Mouse (Mus musculus) layer of hippocampus, adult 9-11 months (tissue): ENCODE results near the gene Brdt.
A peak's percentile ranks its signal among the peaks of the same experiment; 100 is the strongest.

Experiments
- DNase-seq: peaks from one replicate; pipeline ENCODE4 v3.0.0; 2022

Gene Brdt

DNA sequence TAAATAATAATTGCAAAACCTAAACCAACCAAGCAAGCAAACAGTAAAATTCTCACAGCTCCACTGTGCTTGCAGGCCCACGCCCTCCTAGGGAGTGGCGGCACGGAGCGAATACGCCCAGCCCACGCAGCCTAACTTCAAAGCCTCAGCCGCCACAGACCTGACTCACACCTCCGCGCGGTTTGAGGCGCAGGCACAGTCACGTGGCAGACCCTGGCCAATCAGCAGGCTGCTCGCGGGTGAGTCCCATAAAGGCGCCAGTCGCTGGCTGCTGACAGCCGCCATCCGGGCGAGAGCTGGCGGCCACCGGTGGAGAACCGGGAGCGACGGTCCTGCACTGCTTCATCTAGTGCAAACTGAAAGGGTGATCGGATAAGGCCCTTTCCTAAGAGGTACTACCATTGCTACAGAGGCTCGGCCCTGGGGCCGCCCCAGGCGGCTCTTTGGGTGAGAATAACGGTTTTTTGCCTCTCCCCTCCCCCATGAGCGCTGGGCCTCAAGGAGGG is at the start of gene Brdt:
Gene Brdt (plus strand): TSS at position 244 of the 506 bp plus-strand sequence.
- no peak for DNase-seq

DNA sequence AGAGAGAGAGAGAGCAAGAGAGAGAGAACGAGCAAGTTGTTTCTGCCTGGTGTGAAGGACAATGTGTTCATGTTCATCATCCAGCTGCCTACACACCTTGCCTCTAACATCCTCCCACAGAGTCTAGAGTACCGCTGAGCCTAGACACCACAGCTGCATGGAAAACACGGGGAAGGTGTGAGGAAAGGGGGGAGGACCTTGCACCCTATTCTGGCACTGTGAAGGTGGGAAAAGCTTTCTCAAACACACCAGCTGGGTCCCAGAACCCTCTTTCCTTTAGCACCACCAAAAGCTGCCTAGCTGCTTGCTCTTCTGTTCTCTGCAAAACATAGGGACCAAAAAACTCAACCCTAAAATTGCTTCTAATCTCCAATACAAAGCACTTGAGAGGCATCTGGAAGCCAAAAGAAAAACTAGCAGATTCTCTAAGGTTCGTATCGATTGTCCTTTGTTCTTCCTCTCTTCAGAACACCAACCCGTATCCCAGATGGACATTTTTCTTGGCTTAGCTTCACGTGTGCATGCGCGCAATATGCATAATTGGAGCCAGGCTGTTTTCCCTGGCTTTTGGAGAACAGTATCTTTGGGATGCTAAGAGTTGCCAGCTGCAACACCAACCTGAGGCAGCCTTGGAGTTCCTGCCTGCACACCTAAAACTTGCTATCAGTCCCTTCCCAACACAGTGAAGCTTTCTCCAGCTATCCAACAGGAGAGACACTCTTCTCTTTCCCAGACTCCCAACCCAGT is 48.2 kb upstream of the Brdt start:
- peak; percentile 37 for DNase-seq

- DNase-seq, result no peak
Observed at GRCm38 (mm10) chr5:107283935-107284524, 46.9 kb upstream of the Brdt start.

DNA sequence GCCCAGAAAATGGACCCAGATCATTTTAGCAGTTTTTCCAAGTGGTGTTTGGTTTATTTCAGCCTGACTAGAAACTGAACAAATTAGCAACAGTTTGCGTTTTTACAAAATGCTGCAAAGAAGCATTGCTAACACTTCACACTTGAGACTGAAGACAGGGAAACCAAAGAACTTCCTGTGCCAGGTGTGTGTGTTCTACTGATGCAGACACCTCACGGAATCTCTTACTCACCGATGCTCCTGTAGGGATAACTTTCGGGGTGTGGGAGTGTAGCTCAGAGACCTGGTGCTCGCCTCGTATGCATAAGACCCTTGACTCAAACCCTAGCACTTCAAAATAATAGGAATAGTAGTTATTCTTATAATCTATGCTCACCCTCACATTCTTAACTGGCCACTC is 45.4 kb upstream of the Brdt start:
- DNase-seq, result no peak

DNA sequence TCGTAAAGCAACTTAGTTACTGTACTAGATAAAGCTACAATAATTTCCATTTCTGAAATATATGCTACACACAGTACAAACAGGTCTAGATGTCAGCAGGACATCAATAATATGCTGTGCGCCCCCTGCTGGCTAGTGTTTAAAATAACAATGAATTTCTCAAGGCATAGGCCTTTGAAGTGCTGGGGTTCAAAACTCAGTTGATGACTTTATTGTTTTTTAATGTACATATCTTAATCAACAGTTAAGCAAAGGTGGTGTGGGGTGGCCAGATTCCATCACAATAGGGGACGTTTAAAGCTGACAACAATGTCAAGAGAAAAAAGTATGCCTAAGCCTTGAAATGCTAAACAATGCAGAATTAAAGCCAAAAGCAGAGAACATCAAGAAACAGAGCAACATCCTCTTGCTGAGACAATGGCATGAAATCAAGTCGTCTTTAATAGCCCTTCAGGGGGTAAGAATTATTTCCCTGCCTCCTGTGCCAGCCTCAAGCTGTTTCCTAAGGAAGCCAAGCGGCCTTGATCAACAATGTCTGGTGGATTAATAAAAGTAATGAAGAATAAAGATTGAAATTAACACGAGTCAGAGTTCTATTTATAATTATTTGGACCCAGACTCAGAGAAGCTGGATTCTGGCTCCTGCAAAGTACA is 43.6 kb upstream of the Brdt start:
- no peak for DNase-seq

DNA sequence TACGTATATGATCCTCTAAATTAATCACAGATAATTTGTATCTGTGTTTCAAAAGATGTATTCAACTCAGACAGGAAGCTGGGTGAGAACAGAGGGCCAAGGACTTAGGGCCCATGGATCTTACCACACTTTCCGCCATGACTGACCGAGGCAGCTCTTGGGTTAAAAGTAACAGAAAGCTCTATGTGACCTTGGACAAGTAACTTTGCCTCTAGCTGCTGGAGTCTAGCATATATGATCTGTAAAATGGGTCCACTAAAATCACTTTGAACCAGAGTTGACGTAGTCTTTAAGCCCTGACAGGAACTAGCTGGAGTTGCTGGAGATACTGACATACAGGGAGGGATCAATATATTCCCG is 43.1 kb upstream of the Brdt start:
- DNase-seq, result no peak

GRCm38 (mm10) chr5:107288427-107289233 is 42.3 kb upstream of the Brdt start:
- DNase-seq, result no peak

- DNase-seq, result peak; percentile 79
Observed at GRCm38 (mm10) chr5:107289234-107289764, 41.7 kb upstream of the Brdt start, which contains the start of gene Tgfbr3. Gene Tgfbr3 (minus strand): TSS chr5:107289629.

DNA sequence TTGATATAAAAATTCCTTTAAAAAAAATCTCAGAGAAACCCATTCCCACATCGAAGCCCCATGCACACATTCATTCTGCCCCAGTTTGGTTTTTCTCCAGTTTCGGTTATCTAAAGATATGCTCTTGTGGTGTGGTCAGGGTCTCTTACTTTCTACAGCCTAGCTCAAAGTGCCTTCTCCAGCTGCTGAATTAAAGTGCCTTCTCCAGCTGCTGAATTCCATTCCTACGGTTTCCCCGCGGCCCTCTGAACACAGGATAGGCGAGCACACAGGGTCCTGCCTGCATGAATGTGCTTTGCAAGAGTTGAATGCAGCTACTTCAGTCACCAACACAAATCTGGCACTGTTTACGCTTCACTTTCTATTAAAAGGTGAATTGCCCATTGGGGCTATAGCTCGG is 41.0 kb upstream of the Brdt start:
- no peak for DNase-seq

- no peak for DNase-seq
Observed at GRCm38 (mm10) chr5:107294041-107294440, 36.9 kb upstream of the Brdt start.

DNA sequence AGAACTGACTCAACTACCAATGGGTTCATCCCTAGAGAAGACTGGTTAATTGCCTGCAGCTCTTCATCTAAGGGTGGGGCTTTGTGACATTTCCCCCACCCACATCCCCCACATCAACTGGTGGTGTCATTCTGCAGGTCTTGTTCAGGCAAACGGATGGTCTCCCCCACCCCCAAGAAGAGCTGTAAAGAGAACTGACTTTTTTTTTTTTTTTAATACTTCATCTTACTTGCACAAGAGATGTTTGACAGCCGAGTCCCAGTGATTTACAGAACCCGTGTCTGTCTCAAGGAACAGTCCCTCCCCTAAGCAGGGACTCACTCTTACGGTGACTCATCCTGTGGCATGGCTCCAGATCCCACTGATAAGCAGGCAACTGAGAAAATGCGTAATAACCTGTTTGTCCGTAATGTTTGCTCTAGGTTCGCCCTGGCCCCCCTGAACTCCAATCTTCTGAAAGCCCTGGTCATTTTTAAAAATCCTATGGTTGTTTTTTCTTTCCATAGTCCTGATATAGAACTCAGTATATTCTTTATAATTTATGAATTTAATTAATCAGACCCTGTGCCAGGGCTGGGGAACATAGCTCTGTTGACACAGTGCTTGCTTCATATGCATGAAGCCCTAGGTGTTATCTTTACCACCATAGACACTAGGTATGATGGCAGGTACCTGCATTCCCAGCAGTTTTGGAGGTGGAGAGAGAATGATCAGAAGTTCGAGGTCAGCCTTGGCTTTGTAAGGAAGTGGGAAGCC is 35.7 kb upstream of the Brdt start:
- DNase-seq, result no peak

DNA sequence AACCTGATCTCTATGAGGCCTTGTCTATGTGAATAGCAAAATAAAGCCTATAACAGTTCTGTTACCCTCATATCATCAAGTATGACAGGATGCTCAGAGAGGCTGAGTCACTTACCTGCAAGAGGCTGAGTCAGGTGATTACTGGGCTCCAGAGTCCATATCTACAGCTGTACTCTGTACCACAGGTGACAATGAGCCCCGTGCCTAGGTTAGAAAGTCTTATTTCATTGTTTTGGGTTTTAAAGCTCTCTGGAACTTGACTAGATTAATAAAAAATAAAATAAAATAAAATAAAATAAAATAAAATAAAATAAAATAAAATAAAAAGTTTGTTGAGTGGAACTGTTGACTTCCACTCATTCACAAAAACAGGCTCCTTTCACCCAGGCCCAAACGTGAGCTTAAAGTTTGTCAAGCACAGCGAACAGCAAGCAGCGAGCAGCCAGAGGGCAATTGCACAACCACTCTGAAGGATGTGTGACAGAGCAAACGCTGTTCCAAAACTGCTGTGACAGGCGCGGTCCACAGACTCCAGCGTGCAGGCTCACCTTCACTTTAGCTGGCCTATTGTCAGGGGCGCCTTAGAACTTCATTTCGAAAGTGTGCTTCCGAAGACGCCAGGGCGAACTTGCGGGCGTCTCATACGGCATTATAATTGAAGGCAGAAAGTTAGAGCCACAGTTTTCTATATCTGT is 35.0 kb upstream of the Brdt start:
- DNase-seq, result no peak

DNA sequence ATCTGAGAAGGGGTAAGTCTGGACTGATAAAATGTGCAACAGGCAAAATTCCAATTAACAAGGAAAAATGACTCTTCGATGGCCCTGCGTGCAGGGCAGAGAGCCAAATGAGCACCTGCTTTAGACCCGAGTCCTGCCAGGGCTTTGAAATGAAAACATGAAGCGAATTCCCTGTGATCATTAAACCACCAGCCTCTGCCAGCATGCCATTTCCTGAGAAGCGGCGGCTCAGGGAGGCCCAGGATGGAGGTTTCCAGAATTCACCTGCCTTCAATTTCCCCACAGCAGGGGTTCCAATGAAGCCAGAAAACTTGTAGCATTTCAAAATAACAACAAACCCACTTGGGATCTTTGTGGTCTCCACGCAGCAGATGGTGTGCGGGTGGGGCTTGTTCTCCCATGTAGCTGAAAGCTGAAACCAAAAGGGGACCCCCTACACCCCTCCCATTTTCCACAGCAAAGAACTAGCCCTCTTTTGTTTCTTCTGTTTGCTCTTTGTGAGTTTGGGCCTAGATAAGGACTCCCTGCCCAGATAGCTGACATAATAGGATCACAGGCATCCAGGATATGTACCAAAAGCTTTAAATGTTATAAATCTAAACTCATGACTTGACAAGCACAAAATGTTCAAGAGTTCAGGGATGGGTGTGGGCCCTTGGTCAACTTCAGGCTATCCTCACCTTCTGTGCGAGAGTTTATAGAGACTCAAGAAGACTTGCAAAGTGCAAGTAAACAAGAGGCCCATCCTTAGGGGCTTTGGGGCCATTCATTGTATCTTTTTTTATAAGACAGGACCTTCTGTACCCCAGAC is 34.2 kb upstream of the Brdt start:
- no peak for DNase-seq

DNA sequence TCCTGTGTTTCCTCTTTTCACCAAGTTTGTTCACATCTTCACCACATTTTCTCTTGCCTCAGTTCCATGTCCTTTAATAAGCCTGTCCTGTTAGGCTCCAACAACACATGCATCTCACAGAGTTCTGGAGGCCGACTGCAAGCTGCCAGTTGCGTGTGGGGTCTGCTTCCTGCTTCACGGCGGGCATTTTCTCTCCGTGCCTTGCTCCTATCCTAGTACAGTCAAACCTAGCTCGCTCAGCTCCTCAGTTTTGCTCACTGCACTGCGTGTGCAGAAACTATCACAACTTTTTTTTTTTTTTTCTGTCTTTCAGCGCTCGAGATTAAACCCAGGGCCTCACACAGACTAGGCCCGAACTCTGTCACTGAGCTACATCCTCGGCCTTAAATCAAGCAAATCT is 32.1 kb upstream of the Brdt start:
- DNase-seq, result no peak

DNA sequence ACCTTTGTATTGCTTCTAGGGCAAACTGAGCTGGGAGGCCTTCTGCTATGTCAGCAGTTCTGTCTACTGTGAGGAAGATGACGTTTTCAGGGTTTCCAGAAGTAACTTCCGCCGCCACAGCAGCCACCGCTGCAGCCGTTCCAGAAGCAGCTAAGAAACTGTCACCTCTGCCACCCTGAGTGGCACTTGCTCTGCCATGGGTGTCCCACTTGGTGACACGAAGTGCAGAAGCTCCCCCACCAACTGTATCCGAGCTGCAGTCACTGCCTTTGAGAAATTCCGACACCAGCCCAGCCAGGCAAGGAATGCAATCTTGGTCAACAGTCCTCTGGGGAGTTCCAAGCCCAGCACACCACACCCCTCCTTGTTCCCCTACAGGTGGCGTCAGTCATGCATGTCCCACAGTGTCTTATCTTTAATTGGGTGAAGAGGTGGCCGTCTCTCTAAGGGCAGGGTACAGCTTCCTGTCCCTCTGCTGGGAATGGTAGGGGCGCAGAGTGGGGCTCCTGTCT is 27.6 kb upstream of the Brdt start:
- no peak for DNase-seq

- no peak for DNase-seq
Observed at GRCm38 (mm10) chr5:107304117-107304825, 26.7 kb upstream of the Brdt start.

DNA sequence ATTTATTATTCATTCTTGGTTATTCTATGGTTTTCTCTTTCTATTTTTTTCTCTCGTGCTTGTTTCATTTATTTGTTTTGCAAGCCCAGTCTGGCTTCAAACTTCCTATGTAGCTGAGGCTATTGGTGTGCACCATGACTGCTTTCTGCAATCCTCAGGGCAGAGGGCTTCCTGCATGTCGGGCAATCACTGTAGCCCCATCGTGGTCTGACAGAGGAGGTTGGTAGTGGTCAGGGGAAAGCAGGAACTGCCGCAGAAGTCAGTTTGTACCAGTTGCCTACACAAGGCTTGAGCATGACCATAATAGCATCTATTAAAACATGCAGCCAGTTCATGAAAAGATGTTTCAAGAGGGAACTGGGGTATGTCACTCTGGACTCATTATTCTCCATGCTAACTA is 23.5 kb upstream of the Brdt start:
- DNase-seq, result no peak

GRCm38 (mm10) chr5:107317141-107317540 is 13.8 kb upstream of the Brdt start:
- DNase-seq, result no peak

DNA sequence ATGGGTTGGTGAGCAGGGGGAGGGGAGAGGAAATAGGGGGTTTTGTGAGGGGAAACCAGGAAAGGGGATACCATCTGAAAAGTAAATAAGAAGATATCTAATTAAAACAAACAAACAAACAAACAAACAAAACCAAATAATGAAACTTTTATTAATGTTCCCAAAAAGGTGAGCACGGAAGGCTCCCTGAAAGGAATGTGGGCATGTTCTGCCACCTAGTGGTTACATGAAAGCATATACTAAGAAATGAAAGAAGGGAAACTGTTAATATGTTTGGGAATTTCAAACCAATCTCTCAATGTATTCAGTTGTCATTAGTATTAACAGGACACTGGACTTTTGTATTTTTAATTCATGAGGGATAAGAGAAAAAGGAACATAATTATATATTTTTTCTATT is 10.3 kb upstream of the Brdt start:
- no peak for DNase-seq

- DNase-seq, result no peak
Observed at GRCm38 (mm10) chr5:107340404-107340803, 9.4 kb downstream of the Brdt start.
